Mouse (Mus musculus) lung, postnatal 0 days (tissue): Measurements from ENCODE around the gene Plrg1. TPM values are rescaled to one million over a fixed set of nuclear protein-coding genes. Genes with fewer than 3 reads are reported as not detected.

Source experiments
- ATAC-seq: fragments of 200-750 bp; cut with Nextera tagmentation; 2 replicates; pipeline ENCODE4 v1.8.0; 2017; ENCODE audit warnings: moderate library complexity
- DNase-seq: peaks from one replicate; pipeline ENCODE4 v3.0.0-alpha.2; 2016; ENCODE audit warnings: low spot score
- H3K27ac ChIP-seq: fragments of 300-500 bp; sonication (generic); 2 replicates; pipeline ENCODE4 v1.5.1; 2014; ENCODE audit warnings: antibody characterized with exemption, mild to moderate bottlenecking, low read length, mixed read lengths
- H3K27me3 ChIP-seq: fragments of 300-500 bp; sonication (generic); replicated peaks from 2 replicates; pipeline ENCODE4 v1.6.1; 2014; ENCODE audit warnings: low read length, mixed read lengths; ENCODE audit not compliant: insufficient read depth
- H3K36me3 ChIP-seq: fragments of 300-500 bp; sonication (generic); 2 replicates; pipeline ENCODE4 v1.6.1; 2014; ENCODE audit warnings: low read length, mixed read lengths; ENCODE audit not compliant: insufficient read depth
- H3K4me1 ChIP-seq: fragments of 300-500 bp; sonication (generic); 2 replicates; pipeline ENCODE4 v1.6.1; 2014; ENCODE audit warnings: antibody characterized with exemption, low read depth, low read length, mixed read lengths; ENCODE audit not compliant: insufficient read depth
- H3K4me2 ChIP-seq: fragments of 300-500 bp; sonication (generic); replicated peaks from 2 replicates; pipeline ENCODE4 v1.6.1; 2014; ENCODE audit warnings: low read depth, mild to moderate bottlenecking, low read length, moderate library complexity, mixed read lengths
- H3K4me3 ChIP-seq: fragments of 300-500 bp; sonication (generic); 2 replicates; pipeline ENCODE4 v1.5.1; 2014; ENCODE audit warnings: low read depth, low read length
- H3K9ac ChIP-seq: fragments of 300-500 bp; sonication (generic); replicated peaks from 2 replicates; pipeline ENCODE4 v1.6.1; 2014; ENCODE audit warnings: low read depth, mild to moderate bottlenecking
- H3K9me3 ChIP-seq: fragments of 300-500 bp; sonication (generic); 2 replicates; pipeline ENCODE4 v1.6.1; 2016; ENCODE audit warnings: low read length, mixed read lengths
- CTCF ChIP-seq: IDR thresholded peaks from 2 replicates; pipeline ENCODE4 v1.5.1; 2016; ENCODE audit warnings: antibody characterized with exemption, mild to moderate bottlenecking
- EP300 ChIP-seq: IDR thresholded peaks from 2 replicates; pipeline ENCODE4 v1.6.1; 2016; ENCODE audit warnings: antibody characterized with exemption, mild to moderate bottlenecking, control low read depth
- whole genome bisulfite sequencing: fragments of 180-500 bp; shearing (Covaris S2); extraction: QIAGEN DNeasy Blood & Tissue Kit; methylation state at CpG from one replicate; pipeline ENCODE4 v1.1.7; 2014; 5-methylcytosine and 5-hydroxymethylcytosine counted together
- polyA plus RNA-seq: library from polyadenylated mRNA; unstranded; fragments of >200 nt; fragmentation: Nextera tagmentation; extraction: Ambion mirVana; gene quantifications from 2 replicates; pipeline ENCODE4 v1.2.1, GENCODE M21; 2015

Plrg1 gene
- polyA plus RNA-seq, 1 experiment from 2014 or later = 57.8 TPM

DNA sequence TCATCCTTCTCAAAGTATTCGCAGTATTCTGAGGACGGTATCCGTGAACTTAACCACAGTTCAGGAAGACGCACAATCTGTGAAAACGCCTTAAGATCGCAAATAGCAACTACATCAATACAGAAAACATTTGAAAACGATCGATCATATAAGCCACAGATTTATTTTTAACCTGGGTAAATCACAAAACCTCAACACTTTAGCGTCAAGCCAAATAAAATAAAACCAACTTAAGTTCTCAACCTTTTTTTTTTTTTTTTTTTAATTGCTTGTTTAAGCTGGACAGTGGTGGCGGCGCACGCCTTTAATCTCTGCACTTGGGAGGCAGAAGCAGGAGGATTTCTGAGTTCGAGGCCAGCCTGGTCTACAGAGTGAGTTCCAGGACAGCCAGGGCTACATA, 563 bp upstream of the Plrg1 start:
- ATAC-seq (peak; percentile 25), DNase-seq (no peak)
- H3K4me3 ChIP-seq = peak overlapping the region; percentile 82; the same call in 1 of the 2 replicates
- H3K9ac ChIP-seq = no peak overlapping the region
- H3K4me2 ChIP-seq = peak overlapping the region; percentile 36; the same call in 1 of the 2 replicates
- H3K27me3 ChIP-seq = no peaks in the 10 kb centered on the region
- H3K9me3 ChIP-seq = no peaks in the 10 kb centered on the region
- peaks cover 7% of the 10 kb centered on the region; the same call in 1 of the 2 replicates for H3K4me1 ChIP-seq
- WGBS = 33% methylated on average over 13 of the region's 13 CpGs
- H3K36me3 ChIP-seq = peaks cover 13% of the 10 kb centered on the region; the same call in 1 of the 2 replicates
- no peak for TF ChIP-seq CTCF
- no peak for TF ChIP-seq EP300
- no peak overlapping the region for H3K27ac ChIP-seq

DNA sequence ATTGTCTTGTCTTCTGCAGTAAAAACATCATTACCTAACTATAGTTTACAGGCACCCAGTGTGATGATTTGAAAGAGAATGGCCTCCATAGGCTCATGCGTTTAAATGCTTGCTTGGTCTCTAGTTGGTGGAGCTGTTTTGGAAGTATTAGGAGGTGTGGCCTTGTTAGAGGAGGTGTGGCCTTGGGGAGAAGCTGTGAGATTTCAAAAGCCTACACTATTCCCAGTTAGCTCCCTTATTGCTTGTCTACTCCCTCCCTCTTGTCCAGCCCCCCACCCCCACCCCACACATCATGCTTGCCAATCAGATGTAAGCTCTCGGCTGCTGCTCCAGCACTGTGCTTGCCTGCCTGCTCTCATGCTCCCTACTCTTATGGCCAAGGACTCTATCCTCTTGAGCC, 1.7 kb downstream of the Plrg1 start:
- DNase-seq (no peak), ATAC-seq (no peak)
- no peak overlapping the region for H3K9ac ChIP-seq
- TF ChIP-seq EP300 (no peak), CTCF (no peak)
- H3K4me2 ChIP-seq = no peak overlapping the region
- 85% methylated on average over 2 of the region's 2 CpGs for WGBS
- no peak overlapping the region for H3K27ac ChIP-seq
- H3K36me3 ChIP-seq = peaks cover 25% of the 10 kb centered on the region; the same call in 1 of the 2 replicates
- H3K27me3 ChIP-seq = no peaks in the 10 kb centered on the region
- no peak overlapping the region for H3K4me3 ChIP-seq
- peaks cover 7% of the 10 kb centered on the region; the same call in 1 of the 2 replicates for H3K4me1 ChIP-seq
- no peaks in the 10 kb centered on the region for H3K9me3 ChIP-seq

DNA sequence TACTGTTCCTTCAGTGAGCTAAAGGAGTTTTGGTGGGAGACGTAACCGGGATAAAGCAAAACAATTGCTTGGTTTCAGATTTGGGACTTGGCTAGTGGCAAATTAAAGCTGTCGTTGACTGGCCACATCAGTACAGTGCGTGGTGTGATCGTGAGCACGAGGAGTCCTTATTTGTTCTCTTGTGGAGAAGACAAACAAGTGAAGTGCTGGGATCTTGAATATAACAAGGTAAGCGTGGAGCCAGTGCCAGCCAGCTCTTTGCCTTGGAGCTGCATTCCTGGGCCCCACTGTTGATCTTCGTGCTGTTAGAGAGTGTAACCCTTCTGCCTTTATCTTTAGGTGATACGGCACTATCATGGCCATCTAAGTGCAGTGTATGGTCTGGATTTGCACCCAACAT, 12.6 kb downstream of the Plrg1 start:
- Histone ChIP-seq H3K9ac (no peak overlapping the region), H3K36me3 (peaks cover 31% of the 10 kb centered on the region), H3K27me3 (no peaks in the 10 kb centered on the region), H3K9me3 (no peaks in the 10 kb centered on the region), H3K27ac (peak overlapping the region; percentile 76), H3K4me3 (no peak overlapping the region), H3K4me1 (no peaks in the 10 kb centered on the region), H3K4me2 (no peak overlapping the region)
- no peak for TF ChIP-seq CTCF
- TF ChIP-seq EP300 = peak; percentile 80; the same call in 1 of the 2 replicates
- DNase-seq = peak; percentile 80
- WGBS = 63% methylated on average over 9 of the region's 9 CpGs
- peak; percentile 93 for ATAC-seq

DNA sequence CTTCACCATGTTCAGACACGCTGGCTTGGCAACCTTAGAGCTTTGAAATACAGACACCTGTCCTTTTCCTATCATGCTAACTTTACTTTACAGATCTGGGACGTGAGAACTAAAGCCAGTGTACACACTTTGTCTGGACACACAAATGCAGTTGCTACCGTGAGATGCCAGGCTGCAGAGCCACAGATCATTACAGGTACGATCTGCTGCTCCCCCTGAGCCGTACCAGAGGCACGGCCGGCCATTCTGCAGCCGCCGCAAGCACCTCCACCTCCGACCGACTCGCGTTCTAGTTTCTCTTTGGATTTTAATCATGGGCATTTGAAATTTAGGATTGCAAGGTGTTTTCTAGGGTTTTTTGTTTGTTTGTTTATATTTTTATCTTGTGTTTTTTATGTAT, 13.5 kb downstream of the Plrg1 start:
- H3K4me2 ChIP-seq = no peak overlapping the region
- H3K4me1 ChIP-seq = no peaks in the 10 kb centered on the region
- WGBS = 93% methylated on average over 13 of the region's 13 CpGs
- no peak for ATAC-seq
- H3K9me3 ChIP-seq = no peaks in the 10 kb centered on the region
- H3K9ac ChIP-seq = no peak overlapping the region
- 0 out of 2 replicates have a peak overlapping the region, but pooled peaks have one; percentile 76 for H3K27ac ChIP-seq
- H3K27me3 ChIP-seq = no peaks in the 10 kb centered on the region
- no peak overlapping the region for H3K4me3 ChIP-seq
- no peak for DNase-seq
- peaks cover 31% of the 10 kb centered on the region for H3K36me3 ChIP-seq
- TF ChIP-seq EP300 (no peak), CTCF (no peak)

DNA sequence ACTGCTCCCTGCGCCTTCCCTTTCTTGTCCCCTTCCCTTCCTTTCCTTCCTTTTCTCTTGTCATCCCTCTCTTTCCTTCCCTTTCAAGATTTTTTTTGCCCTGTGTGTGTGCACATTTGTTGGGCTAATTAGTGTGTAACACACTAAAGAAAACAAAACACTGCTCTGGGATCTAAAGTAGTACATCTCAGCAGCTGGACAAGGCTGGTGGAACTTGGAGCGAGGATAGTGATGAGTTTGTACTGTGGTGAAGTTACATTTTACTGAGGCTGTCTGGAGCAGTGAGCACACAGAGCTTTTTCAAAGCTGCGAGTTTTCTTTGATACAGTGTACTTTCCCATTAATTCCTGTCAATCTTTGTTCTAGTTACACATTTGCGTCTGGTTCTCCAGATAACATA, 14.9 kb downstream of the Plrg1 start:
- Histone ChIP-seq H3K4me1 (no peaks in the 10 kb centered on the region), H3K36me3 (peaks cover 31% of the 10 kb centered on the region), H3K27me3 (no peaks in the 10 kb centered on the region), H3K9me3 (no peaks in the 10 kb centered on the region), H3K9ac (no peak overlapping the region), H3K27ac (no peak overlapping the region), H3K4me3 (no peak overlapping the region), H3K4me2 (no peak overlapping the region)
- TF ChIP-seq EP300 (no peak), CTCF (no peak)
- no peak for DNase-seq
- ATAC-seq = no peak
- WGBS = 78% methylated on average over 4 of the region's 4 CpGs

DNA sequence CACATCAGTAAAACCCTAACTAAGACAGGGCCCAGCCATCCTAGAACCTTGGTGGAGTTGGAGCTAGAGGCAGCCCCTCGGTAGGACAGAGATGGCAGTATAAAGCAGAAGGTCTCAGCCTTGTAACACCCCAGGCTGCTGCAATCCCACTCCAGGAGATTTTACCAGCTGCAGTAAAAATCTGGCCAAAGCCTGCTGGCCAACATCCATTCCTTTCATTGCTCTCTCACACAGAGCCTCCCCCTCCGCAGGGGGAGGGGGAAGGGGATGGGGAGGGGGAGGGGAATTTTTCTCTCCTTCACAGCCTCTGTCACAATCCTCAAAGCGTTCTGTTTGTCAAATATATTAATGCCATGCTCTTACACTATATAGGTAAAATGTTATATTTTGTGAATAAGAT, 21.2 kb downstream of the Plrg1 start:
- Histone ChIP-seq H3K27ac (no peak overlapping the region), H3K27me3 (no peaks in the 10 kb centered on the region), H3K4me3 (no peak overlapping the region), H3K9ac (no peak overlapping the region), H3K36me3 (no peaks in the 10 kb centered on the region), H3K4me1 (no peaks in the 10 kb centered on the region), H3K9me3 (no peaks in the 10 kb centered on the region), H3K4me2 (no peak overlapping the region)
- no peak for TF ChIP-seq EP300
- 0 out of 2 replicates have a peak, but pooled peaks have one; percentile 9 for TF ChIP-seq CTCF
- WGBS = 34% methylated on average over 2 of the region's 3 CpGs
- DNase-seq (peak; percentile 55), ATAC-seq (0 out of 2 replicates have a peak, but pooled peaks have one; percentile 9)
